Mouse (Mus musculus) layer of hippocampus, adult 2 months (tissue): Measurements from ENCODE around the gene Gm17428. TPM values are rescaled to one million over a fixed set of nuclear protein-coding genes. Genes with fewer than 3 reads are reported as not detected.
"Not testable (repeated sequence)": the region's sequence is repeated elsewhere in the genome, so short reads cannot be mapped to it uniquely, and the experiment has no call there.

Experiments
- DNase-seq, 2 experiments: peaks; one replicate each; pipeline ENCODE4 v3.0.0; 2022; ENCODE audit warnings: low spot score in 2 of 2
- H3K27ac ChIP-seq: fragments of 200-600 bp; 2 replicates; pipeline ENCODE4 v1.8.1; 2022
- H3K4me3 ChIP-seq: fragments of 200-600 bp; 2 replicates; pipeline ENCODE4 v1.8.1; 2022; ENCODE audit warnings: mild to moderate bottlenecking
- CTCF ChIP-seq: fragments of 200-600 bp; conservative IDR thresholded peaks from 2 replicates; pipeline ENCODE4 v1.8.1; 2022; ENCODE audit warnings: antibody characterized with exemption, mild to moderate bottlenecking, moderate library complexity
- total RNA-seq, 2 experiments: library from RNA; stranded (reverse); gene quantifications; 2 replicates each; pipeline ENCODE4 v1.2.3; 2021

The Gm17428 gene
- total RNA-seq, 2 experiments from 2014 or later: not detected

DNA sequence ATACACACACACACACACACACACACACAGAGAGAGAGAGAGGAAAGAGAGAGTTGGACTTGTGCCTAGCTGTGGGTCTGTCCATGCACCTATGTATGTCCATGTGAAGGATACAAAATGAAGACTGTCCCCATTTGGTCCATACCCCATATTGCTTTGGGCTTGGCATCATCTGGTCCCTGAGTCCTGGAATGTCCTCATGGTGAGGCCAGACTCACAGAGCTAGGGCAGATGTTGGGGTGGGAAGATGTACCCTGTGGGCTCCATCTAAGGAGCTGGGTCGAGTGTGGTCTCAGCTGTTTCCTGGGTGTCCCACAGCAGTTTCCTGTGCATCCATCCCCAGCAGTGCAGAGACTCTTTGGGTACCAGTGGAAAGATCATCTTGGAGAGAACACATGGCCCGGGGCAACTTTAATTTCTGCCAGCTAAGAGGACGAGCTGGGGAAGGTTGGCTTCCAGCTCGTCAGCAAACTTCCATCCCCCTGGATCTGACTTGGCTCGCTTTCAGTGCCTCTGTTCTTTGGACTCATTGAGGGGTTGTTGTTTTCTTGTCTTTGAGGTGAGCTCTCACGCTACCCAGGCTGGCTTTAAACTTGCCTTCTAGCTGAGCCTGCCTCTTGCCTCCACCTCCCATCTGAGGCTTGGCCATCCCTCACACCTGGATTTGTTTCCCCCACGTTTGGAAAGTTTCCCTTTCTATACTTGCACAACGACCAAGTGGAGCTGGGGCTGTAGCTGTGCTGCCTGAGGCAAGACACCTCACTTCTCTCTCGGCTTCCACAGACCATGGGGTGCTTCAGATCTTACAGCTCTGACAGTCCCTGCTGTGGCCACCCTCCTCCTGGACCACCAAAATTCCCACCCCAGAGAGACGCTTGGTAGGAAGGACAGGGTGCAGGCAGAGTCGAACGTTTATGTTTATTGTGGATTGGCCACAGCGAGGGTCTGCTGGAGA, 35.4 kb upstream of the Gm17428 start:
- no peak for DNase-seq
- no peak overlapping the region for H3K27ac ChIP-seq
- no peak for TF ChIP-seq CTCF

DNA sequence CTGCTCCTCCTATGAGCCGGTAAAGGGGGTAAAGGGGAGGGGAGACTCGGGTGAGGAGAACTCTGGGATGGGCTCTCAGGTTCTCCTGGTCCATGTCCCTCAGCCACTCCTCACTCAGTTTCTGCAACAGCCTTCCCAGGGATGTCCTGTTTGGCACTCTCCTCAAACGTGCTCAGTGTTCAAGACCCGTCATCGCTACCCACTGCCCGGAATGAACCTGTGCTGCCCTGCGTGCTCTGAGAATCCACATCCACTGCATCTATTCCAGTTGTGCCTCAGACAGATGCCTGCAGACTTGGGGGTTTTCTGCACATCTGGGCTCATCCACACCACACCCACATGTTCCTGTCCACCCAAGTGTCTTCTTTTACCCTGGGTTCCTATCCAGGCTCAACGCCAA, 34.3 kb upstream of the Gm17428 start:
- DNase-seq: no peak
- no peak overlapping the region for H3K27ac ChIP-seq
- H3K4me3 ChIP-seq: no peak overlapping the region
- TF ChIP-seq CTCF: no peak

More for the DNA sequence above, 35.4 kb upstream of the Gm17428 start:
- H3K4me3 ChIP-seq: no peak overlapping the region

GRCm38 (mm10) chr14:54943971-54944370, 32.8 kb upstream of the Gm17428 start:
- no peak for TF ChIP-seq CTCF
- DNase-seq: no peak
- Histone ChIP-seq H3K27ac (no peak overlapping the region), H3K4me3 (no peak overlapping the region)

DNA sequence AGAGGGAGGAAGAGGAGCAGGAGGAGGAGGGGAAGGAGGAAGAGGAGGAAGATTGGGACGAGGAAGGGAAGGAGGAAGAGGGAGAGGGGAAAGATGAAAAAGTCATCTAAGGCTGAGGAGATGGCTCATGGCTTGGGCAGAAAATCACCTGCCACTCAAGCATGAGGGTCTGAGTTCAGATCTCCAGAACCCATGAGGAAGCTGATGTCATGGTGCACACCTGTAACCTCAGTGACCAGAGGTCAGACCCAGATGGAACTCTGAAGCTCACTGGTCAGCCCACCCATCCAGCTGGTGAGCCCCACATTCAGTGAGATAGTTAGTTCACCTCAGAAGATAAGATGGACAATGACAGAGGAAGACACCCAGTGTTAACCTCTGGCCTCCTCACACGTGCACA, 31.8 kb upstream of the Gm17428 start:
- Histone ChIP-seq H3K27ac (no peak overlapping the region), H3K4me3 (no peak overlapping the region)
- no peak for TF ChIP-seq CTCF
- DNase-seq: no peak

DNA sequence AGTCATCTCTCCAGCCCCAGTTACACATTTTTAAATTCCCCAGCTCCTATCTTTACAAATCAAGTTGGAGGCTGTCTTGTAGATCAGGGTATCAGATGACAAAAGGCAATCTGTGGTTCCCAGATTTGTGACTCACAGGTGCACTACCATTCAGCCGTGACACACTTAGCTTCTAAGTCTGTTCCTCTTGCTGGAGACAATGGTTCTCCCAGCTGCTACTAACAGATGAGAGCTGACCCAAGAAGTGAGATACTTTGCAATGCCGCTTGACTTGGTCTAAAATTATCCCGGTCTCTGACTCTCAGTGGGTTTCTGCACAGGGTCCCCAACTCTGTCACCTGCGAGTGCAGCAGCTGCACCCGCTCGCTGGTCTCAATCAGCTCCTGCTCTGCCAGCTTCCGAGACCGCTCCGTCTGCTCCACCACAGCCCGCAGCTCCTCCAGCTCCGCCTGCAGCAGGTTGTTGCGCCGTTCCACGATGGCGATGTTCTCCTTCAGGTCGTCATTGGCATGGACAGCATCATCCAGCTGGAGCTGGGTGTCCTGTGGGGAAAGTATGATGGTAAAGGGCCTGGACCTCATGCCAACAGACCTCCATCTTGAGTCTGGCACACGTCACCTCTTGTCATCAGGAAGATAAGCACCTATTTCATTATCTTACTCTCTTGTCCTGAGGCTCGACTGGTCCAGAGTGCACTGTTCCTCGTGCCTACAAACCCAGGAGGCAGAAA, 30.6 kb upstream of the Gm17428 start:
- Histone ChIP-seq H3K4me3 (no peak overlapping the region), H3K27ac (no peak overlapping the region)
- TF ChIP-seq CTCF: no peak
- no peak for DNase-seq

GRCm38 (mm10) chr14:54947008-54947407, 29.7 kb upstream of the Gm17428 start:
- DNase-seq, H3K27ac ChIP-seq, H3K4me3 ChIP-seq: not testable (repeated sequence)

GRCm38 (mm10) chr14:54948781-54949180, 28.0 kb upstream of the Gm17428 start:
- Histone ChIP-seq H3K27ac (no peak overlapping the region), H3K4me3 (no peak overlapping the region)
- no peak for TF ChIP-seq CTCF
- no peak for DNase-seq

GRCm38 (mm10) chr14:54950493-54950892, 26.2 kb upstream of the Gm17428 start:
- no peak overlapping the region for H3K27ac ChIP-seq
- DNase-seq: no peak
- H3K4me3 ChIP-seq: no peak overlapping the region
- TF ChIP-seq CTCF: no peak

DNA sequence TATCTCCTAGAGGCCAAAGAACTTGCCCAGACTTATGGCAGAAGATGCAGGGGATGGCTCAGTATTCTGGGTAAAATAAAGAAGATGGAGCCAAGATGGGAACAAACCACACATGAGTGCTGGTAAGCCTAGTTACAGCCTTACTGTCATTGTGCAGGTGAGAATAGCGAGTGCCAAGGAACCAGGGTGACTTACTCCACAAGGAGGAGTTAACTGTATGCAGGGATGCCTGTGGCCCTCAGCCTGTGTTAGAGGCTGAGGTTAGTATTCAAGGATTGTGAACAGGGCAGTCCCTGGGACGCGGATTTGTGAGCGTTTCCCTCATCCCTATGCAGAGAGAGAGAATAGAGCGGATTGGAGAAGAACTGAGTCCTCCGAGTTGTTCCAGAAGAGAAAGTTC, 25.1 kb upstream of the Gm17428 start:
- DNase-seq: no peak
- TF ChIP-seq CTCF: no peak
- no peak overlapping the region for H3K4me3 ChIP-seq

DNA sequence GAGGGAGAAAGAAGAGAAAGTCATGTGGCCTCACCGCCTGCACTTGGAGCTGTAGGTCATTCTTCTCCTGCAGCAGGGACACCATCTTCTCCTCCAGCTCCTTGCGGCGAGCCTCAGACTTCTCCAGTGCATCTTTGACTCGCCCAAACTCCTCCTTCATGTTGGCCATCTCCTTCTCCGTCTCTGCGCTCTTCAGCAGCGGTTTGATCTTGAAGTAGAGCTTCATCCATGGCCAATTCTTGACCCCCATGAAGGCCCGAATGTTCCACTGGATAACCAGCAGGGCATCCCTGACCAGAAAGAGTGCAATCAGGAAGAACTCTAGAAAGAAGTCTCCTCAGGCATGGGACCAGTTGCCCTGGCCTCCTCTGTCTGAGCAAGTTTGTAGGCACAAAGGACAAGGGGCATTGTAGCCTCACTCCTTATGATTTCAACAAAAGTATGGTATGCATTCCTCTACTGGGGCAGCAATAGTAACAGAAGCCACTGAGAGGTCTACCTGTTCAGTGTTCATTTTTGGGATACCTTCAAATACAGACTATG, 23.0 kb upstream of the Gm17428 start:
- no peak for DNase-seq
- no peak overlapping the region for H3K4me3 ChIP-seq
- H3K27ac ChIP-seq: no peak overlapping the region
- no peak for TF ChIP-seq CTCF

More for the DNA sequence above, 25.1 kb upstream of the Gm17428 start:
- no peak overlapping the region for H3K27ac ChIP-seq

- no peak overlapping the region for H3K27ac ChIP-seq
- DNase-seq: no peak
- no peak overlapping the region for H3K4me3 ChIP-seq
- no peak for TF ChIP-seq CTCF
These were observed 22.3 kb upstream of the Gm17428 start for GRCm38 (mm10) chr14:54954474-54954873.

DNA sequence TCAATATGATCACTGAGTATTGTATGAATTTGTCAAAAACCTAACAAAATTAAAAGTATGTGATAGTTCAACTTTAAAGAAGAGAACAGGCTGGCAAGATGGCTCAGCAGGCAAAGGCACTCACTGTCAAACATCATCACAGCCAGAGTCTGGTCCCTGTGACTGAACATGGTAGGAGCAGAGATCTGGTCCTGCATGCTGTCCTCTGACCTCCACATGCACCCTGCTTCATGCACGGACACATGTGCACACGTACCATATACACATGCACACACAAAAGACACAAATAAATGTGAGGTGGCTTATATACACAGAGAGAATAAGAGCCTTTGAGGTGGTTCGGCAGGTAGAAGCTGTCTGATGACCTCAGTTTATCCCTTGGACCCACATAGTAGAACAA, 21.3 kb upstream of the Gm17428 start:
- Histone ChIP-seq H3K27ac (no peak overlapping the region), H3K4me3 (no peak overlapping the region)
- no peak for TF ChIP-seq CTCF
- DNase-seq: no peak

GRCm38 (mm10) chr14:54956533-54956932, 20.2 kb upstream of the Gm17428 start:
- no peak overlapping the region for H3K27ac ChIP-seq
- no peak overlapping the region for H3K4me3 ChIP-seq
- no peak for DNase-seq
- no peak for TF ChIP-seq CTCF
